ENCODE assay signal across 14 mouse cellular contexts in genomic region chr7:74928226-74928927, GRCm38 (mm10).
DNase-seq lines count a peak whose midpoint lies in the region; ATAC-seq and TF ChIP-seq lines count a peak whose summit lies in the region.
"Had no signal": no experiment of that assay in that cellular context is flagged by ENCODE, and none has a peak within 500 bp of the region (broad histone marks: within the 10 kb centered on the region; RNA-seq: fewer than 3 reads in every experiment).

No protein-coding gene starts in this region.

- no peak for TF ChIP-seq EP300 in stomach, postnatal 0 days (optimal IDR thresholded peaks at IDR 0.05)
- TF ChIP-seq EP300 in liver, embryonic 14.5 days (IDR thresholded peaks at IDR 0.05; ENCODE audit: low read depth) = peak; percentile 97

- no peak overlapping the region for H3K27ac ChIP-seq in stomach, embryonic 15.5 days
- H3K27ac ChIP-seq in stomach, postnatal 0 days (replicated peaks) = no peak overlapping the region
- H3K27ac ChIP-seq in liver, embryonic 14.5 days = peak overlapping the region; percentile 78
- H3K27ac ChIP-seq: forebrain, embryonic 15.5 days; hindbrain, embryonic 13.5 days had no signal

- H3K4me2 ChIP-seq in stomach, embryonic 15.5 days = no peak overlapping the region
- no peak overlapping the region for H3K4me2 ChIP-seq in stomach, postnatal 0 days (replicated peaks; ENCODE audit: low read depth)
- H3K4me2 ChIP-seq in liver, embryonic 14.5 days (ENCODE audit: low read depth) = peak overlapping the region; percentile 66
- H3K4me2 ChIP-seq: forebrain, embryonic 15.5 days; hindbrain, embryonic 13.5 days had no signal

- 60% methylated on average over 6 of the region's 6 CpGs for WGBS in stomach, embryonic 15.5 days
- 62% methylated on average over 6 of the region's 6 CpGs for WGBS in stomach, postnatal 0 days
- 11% methylated on average over 6 of the region's 6 CpGs for WGBS in liver, embryonic 14.5 days (ENCODE audit: insufficient replicate concordance)

- DNase-seq in stomach, postnatal 0 days (ENCODE audit: low spot score) = no peak
- peak; percentile 83 to 91 (median 90) for DNase-seq in liver, embryonic 14.5 days (ENCODE audit: low read depth in 3 of 3, low spot score in 3 of 3)
- DNase-seq in urinary bladder, postnatal 25 days (ENCODE audit: low spot score) = no peak
- DNase-seq in ovary, postnatal 10 days (ENCODE audit: low spot score) = no peak
- DNase-seq in kidney, adult 11 months = no peak
- DNase-seq: adrenal gland, adult 8-10 months; cerebellum, postnatal 36 days; lung, postnatal 36 days; thymus, postnatal 25 days had no signal

- H3K27me3 ChIP-seq in stomach, embryonic 15.5 days (replicated peaks) = no peaks in the 10 kb centered on the region
- H3K27me3 ChIP-seq in stomach, postnatal 0 days (ENCODE audit: control insufficient read depth, insufficient read depth, low read length) = no peaks in the 10 kb centered on the region
- no peaks in the 10 kb centered on the region for H3K27me3 ChIP-seq in liver, embryonic 14.5 days (ENCODE audit: control insufficient read depth, insufficient read depth, low read length)
- H3K27me3 ChIP-seq: forebrain, embryonic 15.5 days; hindbrain, embryonic 13.5 days had no signal

- peak; percentile 84; the same call in 1 of the 2 replicates for ATAC-seq in stomach, embryonic 15.5 days (ENCODE audit: insufficient read depth, low FRiP score, low read depth)
- no peak for ATAC-seq in stomach, postnatal 0 days (ENCODE audit: low FRiP score, low TSS enrichment)
- ATAC-seq in common myeloid progenitor, adult 5-6 weeks (replicated peaks; ENCODE audit: low read depth, poor library complexity, severe bottlenecking) = peak; percentile 96
- peak; percentile 91 for ATAC-seq in liver, embryonic 14.5 days (ENCODE audit: insufficient read depth)
- ATAC-seq: intestine, postnatal 0 days had no signal

- no peaks in the 10 kb centered on the region for H3K36me3 ChIP-seq in stomach, embryonic 15.5 days
- no peaks in the 10 kb centered on the region for H3K36me3 ChIP-seq in stomach, postnatal 0 days (ENCODE audit: control insufficient read depth, insufficient read depth, low read length)
- H3K36me3 ChIP-seq in liver, embryonic 14.5 days (replicated peaks; ENCODE audit: control insufficient read depth, insufficient read depth, low read depth) = no peaks in the 10 kb centered on the region
- H3K36me3 ChIP-seq: forebrain, embryonic 15.5 days; hindbrain, embryonic 13.5 days had no signal

- no peaks in the 10 kb centered on the region for H3K9me3 ChIP-seq in stomach, embryonic 15.5 days
- H3K9me3 ChIP-seq in stomach, postnatal 0 days (ENCODE audit: control insufficient read depth, low read length) = no peaks in the 10 kb centered on the region
- no peaks in the 10 kb centered on the region for H3K9me3 ChIP-seq in liver, embryonic 14.5 days (ENCODE audit: control insufficient read depth, low read length)
- H3K9me3 ChIP-seq: forebrain, embryonic 15.5 days; hindbrain, embryonic 13.5 days had no signal

- no peak overlapping the region for H3K4me3 ChIP-seq in stomach, embryonic 15.5 days (replicated peaks)
- H3K4me3 ChIP-seq in stomach, postnatal 0 days (ENCODE audit: low read depth, low read length) = no peak overlapping the region
- H3K4me3 ChIP-seq in liver, embryonic 14.5 days (ENCODE audit: insufficient read depth in 1 of 2, low read depth in 2 of 2, low read length in 2 of 2) = peak overlapping the region; percentile 8 to 10; a peak in 3 of 4 replicates
- H3K4me3 ChIP-seq: forebrain, embryonic 15.5 days; hindbrain, embryonic 13.5 days had no signal

- TF ChIP-seq CTCF in stomach, postnatal 0 days (IDR thresholded peaks at IDR 0.05; ENCODE audit: low read depth) = no peak
- TF ChIP-seq CTCF in liver, embryonic 14.5 days (IDR thresholded peaks at IDR 0.05; ENCODE audit: low read depth) = no peak

- H3K9ac ChIP-seq in stomach, embryonic 15.5 days = no peak overlapping the region
- H3K9ac ChIP-seq in stomach, postnatal 0 days (ENCODE audit: low read length) = no peak overlapping the region
- H3K9ac ChIP-seq in liver, embryonic 14.5 days (replicated peaks) = peak overlapping the region; percentile 50
- H3K9ac ChIP-seq: forebrain, embryonic 15.5 days; hindbrain, embryonic 13.5 days had no signal

- H3K4me1 ChIP-seq in stomach, embryonic 15.5 days = no peaks in the 10 kb centered on the region
- no peaks in the 10 kb centered on the region for H3K4me1 ChIP-seq in stomach, postnatal 0 days (replicated peaks; ENCODE audit: control insufficient read depth, insufficient read depth)
- peaks cover 30 to 36% of the 10 kb centered on the region in 2 experiments for H3K4me1 ChIP-seq in liver, embryonic 14.5 days (replicated peaks; ENCODE audit: control insufficient read depth in 2 of 2, insufficient read depth in 2 of 2, low read length in 1 of 2)

Comparison
In these comparisons a context has a peak if more than half of its experiments do, and no peak if none do; other contexts are left out.
1. H3K4me3 ChIP-seq: peak in liver, embryonic 14.5 days (2 of 2); none in stomach, embryonic 15.5 days (single experiment) and stomach, postnatal 0 days (single experiment).
2. DNase-seq: peak in liver, embryonic 14.5 days (3 of 3); none in stomach, postnatal 0 days (single experiment), urinary bladder, postnatal 25 days (single experiment), ovary, postnatal 10 days (single experiment) and kidney, adult 11 months (single experiment).